ENCODE assay signal across 7 mouse cellular contexts in the genomic region with DNA sequence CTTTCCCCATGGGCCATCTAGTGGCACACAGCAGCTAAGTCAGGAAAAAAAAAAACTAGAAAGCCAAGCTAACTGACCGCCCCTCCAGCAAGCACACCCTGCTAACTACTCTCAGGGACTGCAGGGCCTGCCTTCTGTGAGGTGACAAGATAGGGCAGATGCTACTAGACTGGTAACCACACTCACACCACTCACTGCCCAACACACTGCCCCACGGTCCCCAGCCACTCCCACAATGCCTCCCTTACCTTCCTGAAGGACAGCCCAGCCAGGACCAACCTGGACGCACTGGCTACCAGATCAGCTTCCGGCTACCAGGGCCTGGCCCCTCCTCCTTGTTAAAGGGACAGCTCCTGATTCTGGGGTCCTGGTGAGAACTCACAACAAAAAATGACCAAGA. TPM values are rescaled to one million over a fixed set of nuclear protein-coding genes. Genes with fewer than 3 reads are reported as not detected.
DNase-seq lines count a peak whose midpoint lies in the region; ATAC-seq lines count a peak whose summit lies in the region.

No protein-coding gene starts in this region.

- H3K27me3 ChIP-seq in hindbrain, embryonic 12.5 days, result peaks cover 9% of the 10 kb centered on the region
- H3K27me3 ChIP-seq in limb, embryonic 13.5 days, result peaks cover 23% of the 10 kb centered on the region
- no peaks in the 10 kb centered on the region for H3K27me3 ChIP-seq in stomach, embryonic 14.5 days (ENCODE audit: control insufficient read depth, insufficient read depth, low read length)

- H3K4me3 ChIP-seq in hindbrain, embryonic 12.5 days, result peak overlapping the region; percentile 22
- peak overlapping the region; percentile 15; the same call in 1 of the 2 replicates for H3K4me3 ChIP-seq in limb, embryonic 13.5 days
- H3K4me3 ChIP-seq in stomach, embryonic 14.5 days (ENCODE audit: low read depth, low read length), result peak overlapping the region; percentile 5; the same call in 1 of the 2 replicates

- H3K4me2 ChIP-seq in hindbrain, embryonic 12.5 days (replicated peaks), result peak overlapping the region; percentile 36
- H3K4me2 ChIP-seq in limb, embryonic 13.5 days (replicated peaks), result no peak overlapping the region
- peak overlapping the region; percentile 8; the same call in 1 of the 2 replicates for H3K4me2 ChIP-seq in stomach, embryonic 14.5 days (replicated peaks; ENCODE audit: low read depth, low read length)

- H3K9me3 ChIP-seq in hindbrain, embryonic 12.5 days (replicated peaks), result no peaks in the 10 kb centered on the region; the same call in 1 of the 2 replicates
- no peaks in the 10 kb centered on the region for H3K9me3 ChIP-seq in limb, embryonic 13.5 days
- H3K9me3 ChIP-seq in stomach, embryonic 14.5 days (ENCODE audit: control insufficient read depth, low read depth, low read length), result no peaks in the 10 kb centered on the region

- no peak overlapping the region for H3K27ac ChIP-seq in hindbrain, embryonic 12.5 days
- H3K27ac ChIP-seq in limb, embryonic 13.5 days, result no peak overlapping the region
- H3K27ac ChIP-seq in stomach, embryonic 14.5 days (ENCODE audit: low read length), result no peak overlapping the region

- ATAC-seq in hindbrain, embryonic 12.5 days (ENCODE audit: low FRiP score), result no peak
- no peak for ATAC-seq in limb, embryonic 13.5 days (ENCODE audit: low FRiP score, low read depth)
- no peak for ATAC-seq in stomach, embryonic 14.5 days (ENCODE audit: insufficient number of reproducible peaks, insufficient read depth, low FRiP score, low read depth)
- no peak for ATAC-seq in CD4-positive, CD25-positive, alpha-beta regulatory T cell, adult 4 months

- 17% methylated on average over 4 of the region's 4 CpGs for WGBS in hindbrain, embryonic 12.5 days
- 7% methylated on average over 4 of the region's 4 CpGs for WGBS in limb, embryonic 13.5 days
- 6% methylated on average over 4 of the region's 4 CpGs for WGBS in stomach, embryonic 14.5 days

- peaks cover 4% of the 10 kb centered on the region; the same call in 1 of the 2 replicates for H3K4me1 ChIP-seq in hindbrain, embryonic 12.5 days
- H3K4me1 ChIP-seq in limb, embryonic 13.5 days, result 0 out of 2 replicates have a peak, but pooled peaks cover 7% of the 10 kb centered on the region
- no peaks in the 10 kb centered on the region for H3K4me1 ChIP-seq in stomach, embryonic 14.5 days (ENCODE audit: control insufficient read depth, insufficient read depth, low read length)

- no peaks in the 10 kb centered on the region for H3K36me3 ChIP-seq in hindbrain, embryonic 12.5 days
- no peaks in the 10 kb centered on the region for H3K36me3 ChIP-seq in limb, embryonic 13.5 days
- no peaks in the 10 kb centered on the region for H3K36me3 ChIP-seq in stomach, embryonic 14.5 days (ENCODE audit: control insufficient read depth, insufficient read depth, low read length)

- intact Hi-C loops in gastrocnemius, postnatal 36 days (cut with DNase I), result no loop called here

- no peak overlapping the region for H3K9ac ChIP-seq in hindbrain, embryonic 12.5 days
- H3K9ac ChIP-seq in limb, embryonic 13.5 days, result no peak overlapping the region
- H3K9ac ChIP-seq in stomach, embryonic 14.5 days (replicated peaks; ENCODE audit: low read depth, low read length), result no peak overlapping the region

- DNase-seq in adrenal gland, postnatal 10 days, result peak; percentile 68
- DNase-seq in embryo, embryonic 10.5 days (ENCODE audit: low spot score), result peak; percentile 41
- DNase-seq in gastrocnemius, postnatal 36 days, result no peak

RNA-seq across cellular contexts. Expression of a gene that starts 5.6 kb away (rescaled TPM):
- 10 to 100 TPM; 33.5 to 38.3 TPM for total RNA-seq in adrenal gland, postnatal 10 days (2021)
- polyA plus RNA-seq in hindbrain, embryonic 12.5 days (2016; fragmentation: Nextera tagmentation; extraction: Ambion mirVana), result 5.4 and 7.5 TPM in 2 replicates
- polyA plus RNA-seq in limb, embryonic 13.5 days (2015; fragmentation: Nextera tagmentation; extraction: Ambion mirVana), result 2.0 and 2.3 TPM in 2 replicates
- 5.7 and 5.8 TPM in 2 replicates for polyA plus RNA-seq in stomach, embryonic 14.5 days (2014; fragmentation: Nextera tagmentation; extraction: Ambion mirVana)
- total RNA-seq in gastrocnemius, postnatal 36 days (2021), result under 1 TPM; 0.59 to 0.77 TPM
- polyA plus RNA-seq in CD4-positive, CD25-positive, alpha-beta regulatory T cell, adult 4 months (2017; shearing (Covaris generic)), result not detected

RNA-seq across cellular contexts. Expression of a gene that starts 9.3 kb away (rescaled TPM):
- total RNA-seq in adrenal gland, postnatal 10 days (2021), result 10 to 100 TPM in 1 of 2 experiments, 1 to 10 TPM in 1; 2.5 to 20.1 TPM
- polyA plus RNA-seq in hindbrain, embryonic 12.5 days (2016; fragmentation: Nextera tagmentation; extraction: Ambion mirVana), result not detected in 2 replicates
- not detected in 2 replicates for polyA plus RNA-seq in limb, embryonic 13.5 days (2015; fragmentation: Nextera tagmentation; extraction: Ambion mirVana)
- not detected in 2 replicates for polyA plus RNA-seq in stomach, embryonic 14.5 days (2014; fragmentation: Nextera tagmentation; extraction: Ambion mirVana)
- total RNA-seq in gastrocnemius, postnatal 36 days (2021), result under 1 TPM in 1 of 2 experiments, not detected in 1; 0.20 TPM
- not detected for polyA plus RNA-seq in CD4-positive, CD25-positive, alpha-beta regulatory T cell, adult 4 months (2017; shearing (Covaris generic))

RNA-seq across cellular contexts. Expression of a gene that starts 35.5 kb away (rescaled TPM):
- total RNA-seq in adrenal gland, postnatal 10 days (2021), result not detected
- 63.0 and 67.2 TPM in 2 replicates for polyA plus RNA-seq in hindbrain, embryonic 12.5 days (2016; fragmentation: Nextera tagmentation; extraction: Ambion mirVana)
- not detected in 2 replicates for polyA plus RNA-seq in limb, embryonic 13.5 days (2015; fragmentation: Nextera tagmentation; extraction: Ambion mirVana)
- polyA plus RNA-seq in stomach, embryonic 14.5 days (2014; fragmentation: Nextera tagmentation; extraction: Ambion mirVana), result 0.35 TPM in 1 of 2 replicates, not detected in the other
- total RNA-seq in gastrocnemius, postnatal 36 days (2021), result not detected
- not detected for polyA plus RNA-seq in CD4-positive, CD25-positive, alpha-beta regulatory T cell, adult 4 months (2017; shearing (Covaris generic))

RNA-seq across cellular contexts. Expression of a gene that starts 36.4 kb away (rescaled TPM):
- 10 to 100 TPM; 61.8 to 64.4 TPM for total RNA-seq in adrenal gland, postnatal 10 days (2021)
- polyA plus RNA-seq in hindbrain, embryonic 12.5 days (2016; fragmentation: Nextera tagmentation; extraction: Ambion mirVana), result 42.0 and 44.7 TPM in 2 replicates
- polyA plus RNA-seq in limb, embryonic 13.5 days (2015; fragmentation: Nextera tagmentation; extraction: Ambion mirVana), result 55.9 and 58.8 TPM in 2 replicates
- polyA plus RNA-seq in stomach, embryonic 14.5 days (2014; fragmentation: Nextera tagmentation; extraction: Ambion mirVana), result 39.6 and 40.2 TPM in 2 replicates
- 10 to 100 TPM; 28.0 to 41.3 TPM for total RNA-seq in gastrocnemius, postnatal 36 days (2021)
- polyA plus RNA-seq in CD4-positive, CD25-positive, alpha-beta regulatory T cell, adult 4 months (2017; shearing (Covaris generic)), result 1 to 10 TPM; 4.5 to 5.1 TPM

RNA-seq across cellular contexts. Expression of a gene that starts 43.9 kb away (rescaled TPM):
- 10 to 100 TPM; 35.2 to 39.3 TPM for total RNA-seq in adrenal gland, postnatal 10 days (2021)
- 3.5 and 4.0 TPM in 2 replicates for polyA plus RNA-seq in hindbrain, embryonic 12.5 days (2016; fragmentation: Nextera tagmentation; extraction: Ambion mirVana)
- 6.1 and 6.9 TPM in 2 replicates for polyA plus RNA-seq in limb, embryonic 13.5 days (2015; fragmentation: Nextera tagmentation; extraction: Ambion mirVana)
- polyA plus RNA-seq in stomach, embryonic 14.5 days (2014; fragmentation: Nextera tagmentation; extraction: Ambion mirVana), result 4.1 and 5.4 TPM in 2 replicates
- total RNA-seq in gastrocnemius, postnatal 36 days (2021), result 1 to 10 TPM; 7.9 to 9.7 TPM
- 10 to 100 TPM in 1 of 2 experiments, 1 to 10 TPM in 1; 6.4 to 11.7 TPM for polyA plus RNA-seq in CD4-positive, CD25-positive, alpha-beta regulatory T cell, adult 4 months (2017; shearing (Covaris generic))

Comparison
In these comparisons a context has a peak if more than half of its experiments do, and no peak if none do; other contexts are left out.
1. DNase-seq: peak in adrenal gland, postnatal 10 days (single experiment) and embryo, embryonic 10.5 days (single experiment); none in gastrocnemius, postnatal 36 days (0 of 2).
2. RNA of a gene that starts 35.5 kb away (polyA plus RNA-seq): 63.0 to 67.2 TPM in hindbrain, embryonic 12.5 days; 0.35 TPM in stomach, embryonic 14.5 days, not detected in limb, embryonic 13.5 days and not detected in CD4-positive, CD25-positive, alpha-beta regulatory T cell, adult 4 months; every median in the first group is over 10 times any median in the second.
3. Peak in every context shown above with its lines, with median percentiles within 50 percentile points of each other: H3K4me3 ChIP-seq.